Mouse (Mus musculus) right cerebral cortex, postnatal 25 days (tissue): Measurements from ENCODE around the gene Kpna4.
A peak's percentile ranks its signal among the peaks of the same experiment; 100 is the strongest.

Experiments used
- DNase-seq: peaks from one replicate; pipeline ENCODE4 v3.0.0; 2022

The Kpna4 gene

DNA sequence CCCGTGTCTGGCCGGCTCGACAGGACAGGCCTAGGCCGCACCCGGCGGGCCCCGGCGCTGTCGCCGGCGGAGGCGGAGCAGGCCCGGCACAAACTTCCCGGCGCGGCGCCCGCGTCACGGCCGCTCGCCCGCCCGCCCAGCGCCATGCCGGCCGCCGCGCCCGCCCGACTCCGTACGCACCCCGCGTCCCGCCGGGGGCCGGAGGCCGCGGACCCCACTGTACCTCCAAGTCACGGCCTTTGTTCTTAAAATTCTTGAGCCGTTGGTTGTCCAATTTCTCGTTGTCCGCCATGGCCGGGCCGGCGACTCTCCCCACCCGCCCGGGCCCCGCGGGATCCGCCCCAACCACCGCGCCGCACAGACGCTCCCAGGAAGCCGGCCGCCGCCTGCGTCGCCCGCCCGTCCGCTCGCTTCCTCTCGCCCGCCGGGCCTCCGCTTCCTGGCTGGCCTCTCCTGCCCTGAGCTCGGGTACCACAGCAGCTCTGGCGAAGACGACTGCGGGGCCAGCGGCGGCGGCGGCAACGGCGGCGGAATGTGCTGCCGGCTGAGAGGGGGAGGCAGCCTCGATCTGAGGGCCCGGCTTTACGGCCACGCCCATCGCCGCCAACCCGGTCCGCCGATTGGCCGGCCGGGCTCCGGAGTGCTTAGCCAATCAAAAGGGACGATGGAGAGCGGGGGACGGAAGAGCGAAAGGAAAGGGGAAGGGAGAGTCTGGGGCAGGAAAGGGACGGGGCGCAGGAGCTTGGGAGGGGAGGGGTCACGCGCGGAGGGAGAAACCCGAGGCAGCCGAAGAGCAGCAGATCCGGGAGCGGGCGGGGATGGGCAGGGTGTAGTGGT, at the start of gene Kpna4:
TSS of gene Kpna4 (minus strand) at position 605 of the 837 bp plus-strand sequence.
- DNase-seq, result peak; percentile 97

DNA sequence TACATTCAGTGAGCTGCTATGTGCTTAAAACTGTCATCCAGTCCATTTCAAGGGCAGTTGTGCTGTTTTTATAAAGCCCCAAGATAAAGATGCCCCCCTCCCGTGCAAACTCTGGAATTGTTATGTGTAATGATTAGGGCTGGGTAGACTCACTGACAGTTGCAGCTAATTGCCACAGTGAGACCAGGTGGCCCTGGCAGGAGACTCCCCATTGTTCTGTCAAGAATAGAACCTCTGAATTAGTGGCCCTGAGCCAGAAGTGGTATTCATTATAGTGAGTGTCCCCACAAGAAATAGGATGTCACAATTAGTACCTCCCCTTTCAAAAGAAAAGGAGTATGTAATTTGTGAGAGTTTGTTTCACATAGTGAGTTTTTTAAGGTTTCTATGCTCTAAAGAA, 48.3 kb upstream of the Kpna4 start:
- no peak for DNase-seq

DNA sequence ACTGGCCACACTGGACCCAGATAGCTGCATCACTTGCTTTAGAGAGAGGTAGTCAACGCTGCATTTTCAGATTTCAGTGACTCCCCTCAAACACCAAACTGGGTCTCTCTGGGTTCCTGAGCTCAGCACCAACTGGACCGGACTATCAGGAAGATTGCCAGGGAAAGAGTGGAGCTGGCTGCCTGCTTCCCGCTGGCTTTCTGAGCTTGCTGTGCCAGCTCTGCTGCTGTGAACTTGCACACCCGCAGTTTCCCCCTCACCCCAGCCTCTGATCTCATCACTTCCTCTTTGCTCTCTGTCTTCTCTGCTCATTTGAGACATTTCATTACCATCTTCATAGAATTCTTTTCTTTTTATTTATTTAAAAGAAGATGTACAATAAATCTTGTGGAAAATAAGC, 44.2 kb upstream of the Kpna4 start:
- no peak for DNase-seq

DNA sequence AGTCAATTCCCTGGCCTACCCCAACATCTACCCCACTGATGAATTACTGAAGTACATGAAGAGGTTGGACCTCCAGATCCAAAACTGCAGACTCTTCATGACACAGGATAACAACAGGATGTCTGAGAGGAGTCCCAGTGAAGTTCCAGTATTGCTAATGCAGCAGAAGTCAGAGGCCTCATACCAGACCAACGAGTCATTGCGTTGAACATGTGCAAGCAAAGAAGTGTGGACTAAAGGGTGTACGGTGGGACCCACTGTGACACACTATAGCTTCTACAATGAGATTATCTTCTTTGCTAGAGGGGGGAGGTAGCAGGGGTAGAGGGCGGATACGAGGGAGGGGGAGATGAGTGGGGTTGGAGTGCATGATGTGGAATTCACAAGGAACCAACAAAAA, 42.9 kb upstream of the Kpna4 start:
- no peak for DNase-seq

DNA sequence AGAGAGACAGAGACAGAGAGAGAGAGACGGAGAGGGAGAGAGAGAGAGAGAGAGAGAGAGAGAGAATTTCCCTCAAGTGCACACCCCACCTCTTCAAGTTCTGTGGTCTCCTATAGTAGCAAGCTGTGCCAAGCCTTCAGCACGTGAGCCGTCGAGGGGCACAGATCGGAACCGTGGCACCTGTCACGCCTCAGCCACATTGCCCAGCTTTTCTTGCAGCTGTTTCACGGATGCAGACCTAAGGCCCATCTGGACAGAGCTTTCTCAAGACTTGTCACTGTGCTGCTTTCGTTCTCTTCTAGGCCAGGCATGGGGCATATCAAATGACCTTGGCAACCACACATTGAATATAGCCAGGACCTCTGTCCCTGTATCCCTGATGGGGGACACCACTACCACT, 41.8 kb upstream of the Kpna4 start:
- DNase-seq, result no peak

DNA sequence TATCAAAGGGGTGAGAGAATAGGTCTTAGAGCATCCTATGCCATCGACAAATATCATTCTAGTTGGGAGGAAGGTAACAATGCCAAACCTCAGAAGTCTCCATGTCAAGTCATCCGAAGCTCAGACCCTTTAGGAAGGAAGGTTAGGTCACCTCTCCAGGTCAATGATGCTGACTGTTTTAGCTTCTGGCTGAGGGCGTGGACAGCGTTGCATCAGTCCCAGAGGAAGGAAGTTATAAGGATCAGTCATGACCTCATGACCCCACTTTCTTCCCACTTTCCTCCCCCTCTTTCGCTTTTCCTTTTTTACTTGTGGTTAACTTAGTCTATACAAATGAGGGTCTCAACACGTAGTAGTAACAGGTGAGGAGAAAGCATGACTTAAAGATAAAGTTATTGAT, 36.1 kb upstream of the Kpna4 start:
- no peak for DNase-seq

DNA sequence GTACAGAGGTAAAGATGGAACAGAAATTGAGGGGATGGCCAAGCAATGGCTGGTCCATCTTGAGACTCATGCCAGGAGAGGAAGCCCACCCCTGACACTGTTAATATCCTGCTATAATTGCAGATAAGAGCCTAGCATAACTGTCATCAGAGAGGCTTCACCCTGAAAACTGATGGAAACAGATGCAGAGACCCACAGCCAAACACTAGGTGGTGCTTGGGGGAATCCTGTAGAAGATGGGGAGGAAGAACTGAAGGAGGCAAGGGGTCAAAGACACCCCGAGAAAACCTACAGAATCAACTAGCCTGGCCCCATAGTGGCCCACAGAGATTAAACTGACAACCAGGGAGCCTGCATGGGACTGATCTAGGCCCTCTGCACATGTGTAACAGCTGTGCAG, 33.5 kb upstream of the Kpna4 start:
- DNase-seq, result no peak

DNA sequence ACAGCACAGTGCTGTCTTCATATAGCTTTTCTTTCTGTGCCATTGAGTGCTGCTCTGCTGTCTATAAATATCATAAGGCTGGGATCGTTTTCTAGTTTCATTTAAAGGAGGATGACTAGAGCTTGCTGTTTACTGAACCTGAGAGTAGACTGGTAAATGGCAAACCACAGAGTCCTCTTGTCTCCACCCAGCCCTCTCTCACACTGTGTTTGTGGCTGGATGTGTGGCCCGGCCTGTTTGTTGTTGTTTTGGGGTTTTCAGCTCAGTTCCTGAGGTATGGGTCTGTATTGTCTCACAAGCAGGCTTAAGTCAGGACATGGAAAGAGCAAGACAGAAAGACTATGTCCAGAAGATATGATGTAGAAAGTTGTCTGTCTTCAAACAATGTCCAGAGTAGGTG, 32.6 kb upstream of the Kpna4 start:
- no peak for DNase-seq

DNA sequence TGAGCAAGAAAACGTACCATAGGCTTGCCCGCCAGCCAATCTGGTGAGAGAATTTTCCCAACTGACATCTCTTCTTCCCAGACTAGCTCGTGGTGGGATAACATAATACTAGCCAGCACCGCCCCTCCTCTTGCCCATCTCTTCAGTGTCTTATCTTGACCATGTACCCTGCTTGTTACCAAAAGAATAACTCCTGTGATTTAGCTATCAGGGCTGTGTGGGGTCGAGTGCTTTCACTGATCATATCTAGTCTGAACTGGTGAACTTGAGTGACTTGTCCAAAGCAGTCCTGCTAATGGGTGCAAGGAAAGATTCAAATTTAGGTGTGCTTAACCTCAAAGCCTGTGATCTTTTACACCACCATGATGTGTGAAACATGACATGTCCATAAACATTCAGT, 31.0 kb upstream of the Kpna4 start:
- DNase-seq, result no peak

DNA sequence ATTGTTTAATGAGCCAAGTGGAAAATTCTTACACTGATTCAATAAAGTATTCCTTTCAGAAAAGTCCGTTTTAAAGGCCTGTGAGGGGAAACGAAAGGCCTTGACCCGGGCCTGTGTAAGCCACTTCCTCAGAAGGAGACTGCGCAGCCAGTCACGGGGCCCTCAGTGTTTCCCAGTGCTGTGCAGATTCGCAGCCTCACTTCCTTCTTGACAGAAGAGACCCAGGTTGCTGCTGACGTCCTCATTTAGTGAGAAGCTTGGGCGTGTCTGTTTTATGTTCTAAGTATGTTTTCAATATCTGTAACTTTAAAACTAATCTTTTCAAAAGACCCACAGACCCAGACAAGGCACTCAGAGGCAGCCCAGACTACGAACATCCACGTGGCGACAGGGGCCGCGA, 29.6 kb upstream of the Kpna4 start:
- no peak for DNase-seq

DNA sequence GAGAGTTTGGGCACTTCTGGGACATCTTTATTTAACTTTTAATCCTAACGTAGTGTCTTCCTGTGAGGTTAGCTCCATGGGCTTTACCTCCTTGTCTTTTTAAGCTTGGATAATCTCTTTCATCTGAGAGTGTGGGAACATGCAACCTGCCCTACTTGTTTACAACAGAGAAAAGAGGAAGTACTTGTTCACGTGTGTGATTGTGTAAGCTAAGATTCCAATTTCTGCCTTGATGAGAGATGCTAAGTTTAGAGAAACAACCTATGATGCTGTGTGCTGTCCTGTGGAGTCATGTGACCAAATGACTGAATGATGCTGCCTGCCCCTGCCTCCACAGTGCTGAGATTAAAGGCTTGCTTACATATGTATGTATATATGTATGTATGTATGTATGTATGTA, 27.8 kb upstream of the Kpna4 start:
- no peak for DNase-seq

DNA sequence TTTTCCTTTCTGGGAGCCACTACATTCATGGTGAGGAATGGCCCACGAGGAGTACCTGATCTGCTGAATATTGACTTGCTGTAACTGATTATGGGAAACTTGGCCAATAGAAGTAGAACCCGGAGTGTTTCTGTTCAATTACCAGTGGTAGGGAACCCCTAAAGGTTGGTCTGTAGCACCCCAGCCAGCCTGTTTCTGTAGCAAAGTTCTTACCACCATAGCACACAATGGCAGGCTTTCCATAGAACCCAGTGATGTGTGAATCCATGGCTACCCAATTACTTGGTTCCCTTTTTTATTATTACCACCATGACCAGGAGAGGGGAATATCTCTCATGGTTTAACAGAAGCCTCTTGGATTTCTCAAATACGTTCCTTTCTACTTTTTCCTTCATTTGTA, 24.0 kb upstream of the Kpna4 start:
- DNase-seq, result no peak

DNA sequence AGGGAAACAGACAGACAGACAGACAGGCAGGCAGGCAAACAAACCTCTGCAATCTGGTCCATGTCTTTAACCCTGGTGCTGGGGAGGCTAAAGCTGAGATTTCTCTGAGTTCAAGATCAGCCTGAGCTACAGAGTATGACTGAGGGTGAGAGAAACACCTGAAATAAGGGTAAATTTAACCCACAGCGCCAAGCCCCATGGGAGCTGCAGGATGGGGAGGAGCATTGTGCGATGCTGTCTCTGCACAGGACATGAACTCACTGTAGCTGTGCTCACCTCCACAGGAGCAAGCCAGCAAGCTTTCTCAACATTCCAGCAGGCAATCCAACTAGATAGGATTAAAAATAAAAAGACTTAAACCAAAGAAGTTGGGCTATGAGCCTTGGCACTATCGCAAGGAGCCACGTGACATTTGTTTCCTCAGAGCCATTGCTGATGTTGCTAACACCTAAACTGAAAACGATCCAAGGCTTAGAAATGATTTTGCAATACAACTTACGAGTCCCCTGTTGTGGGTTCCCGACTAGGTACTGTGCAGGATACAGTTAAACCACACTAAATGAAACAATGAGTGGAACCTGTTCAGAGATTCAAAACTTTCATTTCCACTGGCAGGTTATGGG, 15.6 kb upstream of the Kpna4 start:
- no peak for DNase-seq

DNA sequence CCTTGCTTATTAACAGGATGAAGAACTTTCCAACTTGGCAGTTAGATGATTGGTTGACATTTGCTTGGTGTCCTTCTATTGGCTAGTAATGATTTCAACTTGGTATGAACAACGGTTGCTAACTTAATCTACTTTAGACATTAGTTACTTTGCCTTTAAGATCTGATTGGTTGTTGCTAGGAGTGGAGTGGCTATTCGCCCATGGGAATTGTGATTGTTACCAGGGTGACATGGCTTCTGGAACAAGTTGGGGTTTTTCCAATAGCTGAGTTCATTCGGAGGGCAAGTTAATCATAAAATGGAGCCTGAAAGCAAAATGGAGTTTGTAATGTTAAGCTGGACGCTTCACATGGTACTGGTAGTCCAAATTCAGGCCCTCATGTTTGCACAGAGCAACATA, 13.9 kb upstream of the Kpna4 start:
- DNase-seq, result no peak

DNA sequence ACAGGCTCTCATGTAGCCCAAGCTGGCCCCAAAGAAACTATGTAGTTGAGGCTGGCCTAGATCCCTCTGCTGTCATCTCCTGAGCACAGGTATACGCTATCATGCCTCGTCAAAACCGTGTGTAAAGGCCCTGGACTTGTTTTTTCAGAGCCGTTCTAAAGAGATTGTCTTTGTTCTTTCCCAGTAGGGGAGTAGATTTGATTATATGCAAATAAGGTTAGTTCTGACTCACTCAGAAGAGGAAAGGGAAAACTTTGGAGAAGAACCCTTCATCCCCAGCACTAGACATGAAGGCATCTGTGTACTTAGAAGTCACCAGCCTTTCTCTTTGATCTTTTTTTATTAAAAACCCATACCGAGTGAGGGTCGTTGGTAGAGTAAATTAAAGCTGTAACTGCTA, 9.1 kb upstream of the Kpna4 start:
- no peak for DNase-seq

DNA sequence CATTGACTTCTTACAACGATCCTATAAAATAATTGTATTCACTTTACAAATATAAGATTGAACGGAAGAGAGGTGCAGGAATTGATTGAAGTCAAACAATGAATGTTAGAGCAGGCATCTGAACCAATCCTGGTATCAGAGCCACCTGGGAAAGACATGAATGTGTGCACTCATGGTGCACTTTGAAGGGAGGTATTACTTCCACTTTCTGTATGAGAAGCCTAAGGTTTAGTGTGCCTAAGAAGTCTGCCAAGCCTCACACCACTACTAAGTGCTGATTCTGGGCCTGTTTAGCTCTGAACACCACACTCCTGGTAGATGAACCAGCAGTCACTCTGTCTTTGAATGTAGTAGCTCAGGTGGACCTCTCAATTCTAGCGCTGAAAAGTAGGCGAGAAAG, 4.1 kb upstream of the Kpna4 start:
- DNase-seq, result no peak

DNA sequence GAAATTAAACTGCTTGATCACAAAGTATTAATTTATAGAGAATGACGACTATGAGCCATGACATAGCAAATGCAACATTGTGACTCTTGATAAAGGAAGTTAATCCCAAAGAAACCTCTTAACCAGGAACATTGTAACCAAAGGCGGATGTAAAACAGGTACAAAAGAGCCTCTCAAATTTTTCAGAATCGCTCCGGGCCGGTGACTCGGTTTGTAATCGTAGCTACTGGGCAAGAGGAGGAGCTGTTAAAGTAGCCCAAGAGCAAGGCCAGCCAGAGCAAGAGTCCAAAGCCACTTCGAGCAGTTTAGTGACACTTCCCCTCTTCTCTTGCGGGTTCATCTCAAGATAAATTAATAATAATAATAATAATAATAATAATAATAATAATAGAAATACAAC, 780 bp upstream of the Kpna4 start:
- DNase-seq, result no peak

DNA sequence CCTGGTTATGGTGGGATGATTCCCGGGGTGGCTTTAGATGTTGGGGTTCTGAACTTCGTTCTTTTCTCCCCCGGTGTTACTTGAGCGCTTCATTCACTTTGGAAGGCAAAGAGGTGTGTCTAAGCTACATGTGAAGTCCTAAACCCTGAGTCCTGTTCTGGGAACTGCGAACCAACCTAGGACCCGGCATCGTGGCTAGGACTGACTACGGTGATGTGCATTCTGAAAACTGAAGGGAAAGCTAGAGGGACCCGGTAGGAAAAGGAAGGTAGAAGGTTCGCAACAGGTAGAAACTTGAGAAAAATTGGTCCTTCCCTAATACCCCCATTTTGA, 399 bp upstream of the Kpna4 start:
- no peak for DNase-seq

DNA sequence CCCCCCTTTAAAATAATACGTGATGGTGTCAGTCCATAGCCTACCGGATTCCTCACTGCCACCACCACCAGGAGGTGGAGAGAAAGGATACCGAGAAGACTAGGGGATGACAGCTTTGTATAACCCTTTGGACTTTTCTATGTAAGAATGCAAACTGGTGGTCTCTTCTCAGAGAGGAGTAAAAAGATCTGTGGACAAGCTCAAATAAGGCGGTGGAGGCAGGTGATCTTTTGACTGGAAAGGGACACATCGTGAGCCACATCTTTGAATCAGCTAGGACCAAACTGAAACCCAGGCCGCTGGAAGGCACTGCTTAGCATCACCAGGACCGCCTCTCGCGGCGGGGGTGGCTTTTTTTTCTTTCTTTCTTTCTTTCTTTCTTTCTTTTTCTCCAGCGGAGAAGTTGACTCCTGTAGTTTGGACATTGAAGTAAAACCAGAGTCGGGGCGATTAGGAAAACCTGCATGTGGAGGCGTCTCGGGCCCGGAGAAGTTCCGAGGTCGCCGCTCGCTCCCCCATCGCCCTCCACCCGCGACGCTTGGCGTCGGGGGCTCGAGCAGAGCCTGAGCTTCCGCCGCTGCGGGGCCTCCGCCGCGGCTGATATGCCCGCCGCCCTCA, 913 bp downstream of the Kpna4 start:
- DNase-seq, result no peak

DNA sequence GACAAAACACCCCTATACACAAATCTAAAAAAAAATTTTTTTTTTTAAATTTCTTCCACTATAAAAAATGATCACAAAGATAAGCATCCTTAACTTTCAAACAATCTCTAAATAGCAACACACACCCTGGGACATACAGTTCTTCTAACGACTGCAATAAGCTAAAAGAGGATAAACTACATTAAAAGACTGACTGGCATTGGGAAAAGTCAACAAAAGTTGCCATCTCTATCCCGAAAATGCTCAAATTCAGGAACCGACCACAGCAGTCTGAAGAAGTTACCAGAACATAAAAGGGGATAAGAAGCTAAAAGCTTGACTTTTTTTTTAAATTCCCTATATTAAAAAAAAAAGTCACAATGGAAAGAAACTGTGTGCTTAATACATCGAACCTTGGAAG, 1.5 kb downstream of the Kpna4 start:
- no peak for DNase-seq

DNA sequence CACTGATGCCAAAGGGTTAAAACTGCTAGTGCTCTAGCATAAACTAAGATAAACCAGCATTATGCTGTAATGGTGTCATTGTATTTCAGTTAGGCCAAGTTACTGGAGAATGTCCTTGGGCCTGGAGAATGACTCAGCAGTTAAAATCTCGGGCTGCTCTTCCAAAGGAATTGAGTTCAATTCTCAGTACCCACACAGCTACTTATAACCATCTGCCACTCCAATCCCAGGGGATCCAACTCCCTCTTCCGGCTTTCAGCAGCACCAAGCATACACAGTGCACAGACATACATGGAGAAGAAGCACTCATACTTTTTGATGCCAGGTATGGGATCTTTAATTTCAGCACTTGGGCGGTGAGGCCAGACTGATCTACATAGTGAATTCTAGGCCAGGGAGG, 8.1 kb downstream of the Kpna4 start:
- no peak for DNase-seq

DNA sequence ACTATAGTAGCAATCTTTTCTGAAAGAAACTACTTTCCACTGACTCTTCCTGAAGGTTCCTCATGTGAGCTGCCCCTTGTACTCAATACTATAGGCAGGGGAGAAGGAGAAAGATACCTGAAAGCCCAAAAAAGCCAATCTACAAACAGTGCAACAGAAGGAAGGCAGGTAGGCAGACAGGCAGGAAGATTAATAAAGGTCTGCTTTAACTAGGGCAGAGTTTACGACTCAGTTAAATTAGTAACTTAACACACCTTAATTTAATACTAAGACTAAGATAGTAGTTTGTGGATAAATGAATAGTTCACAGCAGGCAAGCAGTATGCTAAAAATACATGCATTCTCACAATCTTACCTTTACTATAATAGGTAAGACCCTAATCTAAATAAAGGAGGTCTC, 12.2 kb downstream of the Kpna4 start:
- DNase-seq, result no peak

DNA sequence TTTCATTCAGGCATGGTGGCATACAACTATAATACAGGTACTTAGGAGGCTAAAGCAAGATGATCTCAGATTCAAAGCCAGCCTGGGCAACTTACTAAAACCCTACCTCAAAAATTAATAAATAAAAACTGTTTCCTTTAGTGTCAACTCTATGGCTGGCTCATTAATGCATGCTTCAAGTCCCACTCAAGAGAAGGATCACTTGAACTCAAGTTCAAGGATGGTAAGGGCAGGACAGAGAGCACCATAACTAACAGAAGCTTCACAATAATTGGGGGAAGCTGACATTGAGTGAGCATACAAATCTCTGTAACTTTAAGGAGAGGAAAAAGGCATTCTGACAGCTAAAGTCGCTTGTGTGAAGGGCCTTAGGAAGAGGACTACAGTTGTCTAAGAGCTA, 13.0 kb downstream of the Kpna4 start:
- no peak for DNase-seq

DNA sequence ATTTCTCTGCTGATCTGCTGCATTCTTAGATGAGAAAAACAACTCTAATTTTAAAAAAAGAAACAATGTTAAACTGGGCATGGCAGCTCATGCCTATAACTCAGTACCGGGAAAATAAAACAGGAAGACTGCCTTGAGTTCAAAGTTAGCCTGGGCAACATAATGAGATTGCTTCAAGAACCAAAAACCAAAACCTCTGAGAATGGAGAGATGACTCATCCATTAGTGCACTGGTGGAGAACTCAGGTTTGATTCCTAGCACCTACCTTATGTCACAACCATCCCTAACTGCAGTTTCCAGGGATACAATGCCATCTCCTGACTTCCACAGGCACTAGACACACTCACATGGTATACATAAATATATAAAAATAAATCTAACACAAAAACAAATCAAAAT, 17.8 kb downstream of the Kpna4 start:
- no peak for DNase-seq

DNA sequence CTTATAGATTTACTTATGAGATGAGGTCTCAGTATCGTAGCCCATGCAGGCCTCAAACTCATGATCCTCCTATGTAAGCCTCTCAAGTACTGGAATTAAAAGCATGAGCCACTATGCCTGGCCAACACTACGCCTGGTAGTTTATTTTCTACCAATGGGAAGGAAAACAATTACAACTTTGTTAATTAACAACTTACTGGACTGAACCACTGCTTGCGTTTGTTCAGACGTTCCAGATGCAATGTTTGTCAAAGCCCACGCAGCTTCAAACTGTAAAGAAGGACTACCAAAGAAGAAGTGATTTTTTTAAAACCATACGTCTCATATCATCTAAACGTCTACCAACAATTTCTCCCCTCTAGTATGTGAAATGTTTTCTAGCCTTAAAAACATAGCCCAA, 32.5 kb downstream of the Kpna4 start:
- no peak for DNase-seq
